Mouse (Mus musculus): ENCODE measurements around the gene Tmem203.

Tmem203 gene

DNA sequence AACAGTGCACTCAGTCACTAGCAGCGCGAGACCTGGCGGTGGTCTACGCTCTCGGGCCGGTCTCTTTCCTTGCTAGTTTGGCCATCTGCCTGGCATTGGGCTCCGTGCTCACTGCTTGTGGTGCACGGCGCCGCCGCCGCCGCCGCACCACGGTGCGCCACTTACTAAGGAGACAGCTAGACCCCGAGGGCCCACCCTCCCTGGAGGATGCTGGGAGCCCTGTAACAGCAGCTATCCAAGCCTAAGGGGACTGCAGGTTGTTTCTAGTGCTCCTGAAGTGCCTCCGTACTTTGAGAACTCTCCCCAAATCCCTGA is 35.5 kb downstream of the Tmem203 start:
- no peak for DNase-seq (ENCODE audit: low spot score in 2 of 2)

DNA sequence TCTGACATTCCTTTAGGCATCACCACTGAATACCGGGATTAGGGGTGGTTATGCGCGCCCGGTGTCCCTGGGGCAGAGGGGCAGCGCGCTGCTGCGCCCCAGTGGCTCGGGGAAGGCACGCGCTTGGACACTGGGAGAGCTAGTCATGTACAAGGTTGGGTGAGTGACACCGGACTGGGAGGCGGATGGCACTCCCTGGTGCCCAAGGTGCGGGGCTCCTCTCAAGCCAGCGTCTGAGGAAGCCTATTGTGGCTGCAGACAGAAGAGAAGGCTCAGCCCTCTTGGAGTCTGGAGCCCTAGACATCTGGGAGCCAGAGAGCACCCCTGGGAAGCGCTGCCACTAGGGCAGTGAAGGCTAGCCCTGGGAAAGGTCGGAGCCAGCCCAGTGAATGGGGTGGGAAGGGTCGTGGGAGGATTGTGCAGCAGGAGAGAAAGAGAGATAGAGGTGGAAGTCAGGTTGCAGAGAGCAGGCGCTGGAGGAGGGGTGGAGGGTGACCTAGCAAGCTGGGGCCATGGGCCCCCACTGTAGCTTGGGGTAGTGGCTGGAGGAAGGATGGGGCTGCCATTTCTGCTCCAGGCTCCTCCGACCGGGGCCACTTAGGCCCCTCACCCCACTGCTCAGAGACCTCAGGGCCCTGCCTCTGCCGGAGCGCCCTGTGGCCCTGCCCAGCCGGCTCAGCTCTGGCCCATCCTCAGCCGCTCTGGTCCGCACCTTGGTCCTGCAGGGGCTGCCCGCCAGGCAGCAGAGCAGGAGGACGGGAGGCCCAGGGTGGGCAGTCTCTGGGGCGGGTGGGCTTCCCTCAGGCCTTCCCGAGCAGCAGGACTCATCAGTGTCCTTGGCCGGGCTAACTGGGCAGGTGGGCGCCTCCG is 36.2 kb downstream of the Tmem203 start:
- DNase-seq (ENCODE audit: low spot score in 2 of 2) = peak in 1 of 2 experiments; percentile 17

DNA sequence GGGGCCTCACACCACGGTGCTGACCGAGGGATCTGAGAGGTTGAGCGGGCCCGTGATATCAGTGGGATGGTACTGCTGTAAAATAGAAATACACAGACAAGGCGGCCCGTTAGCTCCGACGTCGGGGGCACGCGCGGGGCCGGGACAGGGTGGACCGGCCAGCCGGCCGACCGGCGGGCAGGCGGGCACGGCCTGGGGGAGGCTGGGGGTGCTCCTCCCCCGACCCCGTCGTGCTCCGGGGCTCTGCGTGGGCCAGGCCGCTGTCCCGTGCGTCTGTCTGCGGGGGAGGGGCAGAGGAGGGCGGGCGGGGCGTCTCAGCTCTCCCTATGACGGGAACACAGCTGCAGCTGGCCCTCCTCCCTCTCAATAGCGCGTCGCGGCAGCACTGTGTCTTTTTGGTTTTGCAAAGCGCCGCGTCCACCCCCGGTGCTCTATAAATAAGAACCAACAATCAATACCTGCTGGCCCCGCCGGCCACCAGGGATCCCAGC is 36.9 kb downstream of the Tmem203 start:
- DNase-seq (ENCODE audit: low spot score in 2 of 2) = peak in 1 of 2 experiments; percentile 24

DNA sequence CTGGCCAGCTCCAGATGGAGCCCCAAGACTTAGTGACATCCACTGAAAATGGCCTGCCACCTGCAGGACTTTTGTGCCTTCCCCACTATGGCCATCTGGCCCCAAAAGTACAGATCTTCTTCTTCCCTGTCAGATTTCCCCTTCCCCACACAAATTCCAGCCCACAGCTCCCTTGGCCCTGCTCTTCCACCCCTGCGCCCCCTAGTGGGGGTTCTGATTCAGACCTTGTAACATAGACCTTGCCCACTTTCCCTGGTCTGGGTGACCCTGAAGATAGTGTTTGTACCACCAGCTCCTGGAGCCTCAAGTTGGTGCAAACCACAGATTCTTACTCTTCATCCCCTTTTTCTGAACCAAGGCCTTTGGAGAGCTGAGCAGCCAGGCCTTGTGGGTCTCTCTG is 37.6 kb downstream of the Tmem203 start:
- DNase-seq (ENCODE audit: low spot score in 2 of 2) = peak; percentile 70 to 88

DNA sequence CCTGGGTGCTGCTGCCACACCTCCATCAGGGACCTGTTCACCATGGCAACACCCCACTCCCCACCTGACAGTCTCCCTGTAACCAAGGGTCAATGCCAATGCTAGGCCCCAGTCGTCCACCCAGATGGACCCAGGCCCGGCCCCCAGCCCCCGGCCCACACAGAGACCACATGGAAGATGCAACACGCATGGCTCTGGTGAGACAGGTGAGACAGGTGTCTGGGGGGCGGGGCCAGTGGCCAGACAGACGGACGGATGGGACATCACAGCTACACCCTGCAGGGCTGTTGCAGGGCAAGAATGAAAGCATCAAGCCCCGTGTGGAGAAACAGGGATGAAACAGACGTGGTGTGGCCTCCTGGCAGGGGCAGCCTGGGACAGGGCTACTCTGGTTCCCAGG is 38.5 kb downstream of the Tmem203 start:
- DNase-seq (ENCODE audit: low spot score in 2 of 2) = no peak

DNA sequence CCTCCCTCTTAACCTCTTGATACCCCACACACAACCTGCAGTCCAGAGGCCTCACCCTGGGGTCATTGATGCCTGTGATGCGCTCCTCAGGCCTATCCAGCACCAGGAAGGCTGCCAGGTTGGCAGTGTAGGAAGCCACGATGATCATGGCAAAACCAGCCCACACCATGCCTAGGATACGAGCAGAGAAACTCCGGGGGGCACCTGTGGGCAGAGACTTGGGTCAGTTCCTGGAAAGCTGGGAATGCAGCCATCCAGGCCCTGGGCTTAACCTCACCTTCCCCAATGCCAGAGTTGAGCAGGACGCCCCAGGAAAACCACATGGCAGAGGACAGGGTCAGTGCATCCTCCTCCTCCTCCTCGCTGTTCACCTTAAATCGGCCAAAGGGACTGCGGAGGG is 41.9 kb downstream of the Tmem203 start:
- no peak for DNase-seq (ENCODE audit: low spot score in 2 of 2)

DNA sequence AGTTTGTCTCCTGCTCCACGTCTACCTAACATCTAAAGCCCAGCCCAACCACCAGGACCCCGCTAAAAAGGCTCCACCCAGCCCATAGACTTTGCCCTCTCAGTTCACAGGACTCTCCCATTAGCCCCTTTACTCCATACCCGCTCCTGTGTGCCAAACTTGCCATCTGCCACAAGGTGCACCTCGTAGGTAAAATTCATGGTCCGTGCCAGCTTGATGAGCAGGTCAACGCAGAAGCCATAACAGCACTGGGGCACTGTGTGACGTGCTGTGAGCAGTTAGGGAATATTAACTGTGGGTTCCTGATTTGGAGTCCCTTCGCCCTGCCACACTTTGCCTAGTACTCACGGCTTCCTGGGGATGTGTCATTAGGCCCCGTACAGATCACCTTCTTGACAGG is 42.8 kb downstream of the Tmem203 start:
- DNase-seq (ENCODE audit: low spot score in 2 of 2) = no peak

DNA sequence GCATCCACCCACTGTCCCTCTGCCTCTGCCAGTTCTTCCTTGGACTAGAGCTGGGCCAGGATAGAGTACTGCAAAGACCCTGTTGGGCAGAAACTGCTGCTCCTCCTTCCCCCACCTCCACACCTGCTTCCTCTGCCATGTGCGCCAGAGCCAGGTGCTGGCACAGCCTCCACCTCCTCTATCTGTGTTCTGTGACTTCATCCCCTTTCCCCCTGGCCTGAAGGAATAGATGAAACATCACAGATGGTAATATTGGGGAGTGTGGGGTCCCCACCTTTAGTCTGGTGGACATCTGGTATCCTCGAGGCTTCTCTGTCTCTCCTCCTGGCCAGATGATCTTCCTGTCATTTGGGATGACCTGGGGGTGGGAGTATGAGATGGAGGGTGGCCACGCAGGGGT is 48.2 kb downstream of the Tmem203 start:
- no peak for DNase-seq (ENCODE audit: low spot score in 2 of 2)

DNA sequence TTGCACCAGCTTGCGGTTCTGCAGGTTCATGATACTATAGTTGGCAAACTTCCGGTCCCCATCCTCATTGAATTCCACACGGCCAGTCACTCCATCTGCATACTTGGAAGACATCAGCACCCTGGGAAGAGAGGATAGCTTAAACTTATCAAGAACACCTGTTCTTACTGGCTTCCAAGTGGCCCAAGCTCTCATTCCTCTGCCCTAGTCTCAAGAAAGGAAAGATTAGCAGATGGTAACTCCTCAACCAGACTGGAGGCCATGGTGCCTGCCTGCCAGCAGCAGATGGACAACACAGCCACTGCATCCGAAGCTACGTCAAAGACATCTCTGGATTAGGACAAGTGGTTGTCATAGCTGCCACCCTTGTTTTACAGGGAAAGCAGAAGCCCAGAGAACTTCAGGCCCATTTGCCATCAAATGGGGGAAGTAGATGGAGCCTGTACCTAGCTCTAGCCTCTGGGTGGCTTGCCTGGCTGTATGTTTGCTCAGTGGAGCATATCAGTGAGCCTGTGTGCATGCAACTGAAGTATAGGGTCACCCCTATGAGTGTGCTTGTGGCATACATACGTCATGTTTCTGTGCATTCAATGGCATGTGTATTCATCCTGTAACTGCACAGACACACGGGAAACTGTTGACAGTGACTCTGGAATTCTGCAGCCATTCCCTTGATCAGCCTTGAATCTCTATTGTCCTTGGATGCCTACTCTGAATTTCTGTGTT is 48.9 kb downstream of the Tmem203 start:
- no peak for DNase-seq (ENCODE audit: low spot score in 2 of 2)

DNA sequence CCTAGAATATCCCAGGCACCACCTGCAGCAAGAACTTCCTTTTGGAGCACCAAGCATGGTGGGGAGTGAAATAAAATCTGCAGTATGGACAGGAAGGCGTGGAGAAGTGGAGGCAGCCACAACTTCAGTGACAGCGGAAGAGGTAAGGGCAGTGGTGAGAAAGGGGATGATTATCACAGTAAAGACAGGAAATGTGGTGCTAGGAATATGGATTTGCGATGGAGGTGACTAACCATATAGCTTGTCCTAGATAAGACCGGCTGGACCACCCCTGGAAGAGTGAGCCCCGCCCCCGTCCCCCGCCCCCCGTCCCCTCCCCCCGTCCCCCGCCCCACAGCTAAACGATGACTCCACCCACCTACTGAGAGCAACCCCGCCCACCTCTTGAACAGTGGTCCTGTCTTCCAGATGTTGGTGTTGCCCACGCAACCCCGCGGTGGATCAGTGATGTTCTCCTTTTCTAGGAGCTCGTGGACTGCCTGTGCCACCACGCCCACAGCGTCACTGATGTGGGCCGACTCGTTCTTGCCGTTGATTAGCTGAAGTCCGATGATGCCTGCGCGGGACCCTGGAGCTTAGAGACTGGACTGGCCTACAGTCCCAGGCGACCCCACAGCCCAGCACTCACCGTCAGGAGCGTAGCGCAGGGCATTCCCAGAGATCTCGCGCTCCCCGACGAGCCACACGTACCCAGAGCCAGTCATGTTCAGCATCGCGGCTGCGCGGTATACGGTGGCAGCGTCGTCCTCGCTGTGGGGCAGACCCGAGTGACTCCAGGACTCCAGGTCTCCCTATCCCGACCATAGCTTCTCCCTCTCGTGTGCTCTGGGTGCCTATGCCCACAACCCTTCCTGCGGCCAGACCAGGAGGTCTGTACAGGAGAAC is 49.7 kb downstream of the Tmem203 start:
- no peak for DNase-seq (ENCODE audit: low spot score in 2 of 2)
